Mouse (Mus musculus) spleen, adult 2 months (tissue): ENCODE measurements around the gene Chst12. TPM values are rescaled to one million over a fixed set of nuclear protein-coding genes. Genes with fewer than 3 reads are reported as not detected.
A peak's percentile ranks its signal among the peaks of the same experiment; 100 is the strongest.

Experiments used
- DNase-seq, 2 experiments: peaks; one replicate each; pipeline versions ENCODE4 v3.0.0 to v3.0.0-alpha.2; 2012 to 2021; ENCODE audit warnings: low spot score in 2 of 2, low read depth in 1 of 2
- H3K27ac ChIP-seq: fragments of 200-500 bp; 2 replicates; pipeline ENCODE4 v1.5.1; 2012; ENCODE audit warnings: low read length, inconsistent platforms; ENCODE audit not compliant: insufficient read depth
- H3K27me3 ChIP-seq: fragments of 200-500 bp; 2 replicates; pipeline ENCODE4 v1.6.1; 2012; ENCODE audit warnings: mild to moderate bottlenecking, moderate library complexity, low read length, inconsistent platforms; ENCODE audit not compliant: control insufficient read depth, insufficient read depth
- H3K36me3 ChIP-seq: fragments of 200-500 bp; 2 replicates; pipeline ENCODE4 v1.6.1; 2012; ENCODE audit warnings: mild to moderate bottlenecking, low read length, inconsistent platforms; ENCODE audit not compliant: control insufficient read depth, insufficient read depth
- H3K4me1 ChIP-seq: fragments of 200-500 bp; 2 replicates; pipeline ENCODE4 v1.6.1; 2011; ENCODE audit warnings: inconsistent platforms; ENCODE audit not compliant: control insufficient read depth, insufficient read depth, insufficient read length
- H3K4me3 ChIP-seq: fragments of 200-500 bp; 2 replicates; pipeline ENCODE4 v1.5.1; 2011; ENCODE audit warnings: mild to moderate bottlenecking, inconsistent platforms; ENCODE audit not compliant: insufficient read depth, insufficient read length; ENCODE audit errors: extremely low read depth
- CTCF ChIP-seq: fragments of 200-500 bp; IDR thresholded peaks from 2 replicates; pipeline ENCODE4 v1.5.1; 2011; ENCODE audit warnings: mild to moderate bottlenecking, inconsistent platforms; ENCODE audit not compliant: insufficient read depth, insufficient read length, insufficient replicate concordance; ENCODE audit errors: extremely low read depth
- POLR2A ChIP-seq: fragments of 200-500 bp; IDR thresholded peaks from 2 replicates; pipeline ENCODE4 v1.6.1; 2011; ENCODE audit warnings: low read depth, low read length, inconsistent platforms
- WGBS: fragments of 180-500 bp; shearing (Covaris S2); methylation state at CpG from one replicate; pipeline ENCODE4 v1.1.7; 2018; 5-methylcytosine and 5-hydroxymethylcytosine counted together
- polyA plus RNA-seq: library from polyadenylated mRNA; depleted of rRNA; stranded (reverse); fragments of >200 nt; gene quantifications from 2 replicates; pipeline ENCODE4 v1.2.3, GENCODE M21; 2012

Chst12 gene
- polyA plus RNA-seq, 1 experiment = 28.0 TPM

GRCm38 (mm10) chr5:140507466-140508208 lies 2.3 kb downstream of the Chst12 start:
- H3K27me3 ChIP-seq = no peaks in the 10 kb centered on the region
- no peaks in the 10 kb centered on the region for H3K36me3 ChIP-seq
- TF ChIP-seq POLR2A (no peak), CTCF (no peak)
- H3K4me3 ChIP-seq = no peak overlapping the region
- H3K27ac ChIP-seq = peak overlapping the region; percentile 40
- WGBS = 53% methylated on average over 14 of the region's 14 CpGs
- H3K4me1 ChIP-seq = peaks cover 39% of the 10 kb centered on the region
- DNase-seq = peak in 1 of 2 experiments; percentile 41

- peak overlapping the region; percentile 35 for H3K27ac ChIP-seq
- DNase-seq = peak in 1 of 2 experiments; percentile 34
- no peaks in the 10 kb centered on the region for H3K27me3 ChIP-seq
- no peaks in the 10 kb centered on the region for H3K36me3 ChIP-seq
- TF ChIP-seq CTCF = no peak
- no peak for TF ChIP-seq POLR2A
- H3K4me1 ChIP-seq = peaks cover 34% of the 10 kb centered on the region
- no peak overlapping the region for H3K4me3 ChIP-seq
- 18% methylated on average over 8 of the region's 8 CpGs for WGBS
Measured at GRCm38 (mm10) chr5:140508686-140509085, 3.3 kb downstream of the Chst12 start.

GRCm38 (mm10) chr5:140509204-140509603 lies 3.9 kb downstream of the Chst12 start:
- no peaks in the 10 kb centered on the region for H3K27me3 ChIP-seq
- H3K36me3 ChIP-seq = no peaks in the 10 kb centered on the region
- peak overlapping the region; percentile 35 for H3K27ac ChIP-seq
- TF ChIP-seq CTCF (no peak), POLR2A (no peak)
- no peak overlapping the region for H3K4me3 ChIP-seq
- no peak for DNase-seq
- peaks cover 39% of the 10 kb centered on the region for H3K4me1 ChIP-seq
- WGBS = 45% methylated on average over 9 of the region's 9 CpGs

- no peak overlapping the region for H3K4me3 ChIP-seq
- no peak for DNase-seq
- peaks cover 45% of the 10 kb centered on the region for H3K4me1 ChIP-seq
- H3K27ac ChIP-seq = no peak overlapping the region
- no peaks in the 10 kb centered on the region for H3K36me3 ChIP-seq
- no peaks in the 10 kb centered on the region for H3K27me3 ChIP-seq
- WGBS = 42% methylated on average over 27 of the region's 27 CpGs
- no peak for TF ChIP-seq CTCF
- no peak for TF ChIP-seq POLR2A
Measured at GRCm38 (mm10) chr5:140510012-140511000, 5.0 kb downstream of the Chst12 start.

GRCm38 (mm10) chr5:140513921-140514320 lies 8.6 kb downstream of the Chst12 start:
- WGBS = 52% methylated on average over 8 of the region's 8 CpGs
- Histone ChIP-seq H3K27ac (peak overlapping the region; percentile 47), H3K4me1 (peaks cover 27% of the 10 kb centered on the region), H3K4me3 (no peak overlapping the region), H3K27me3 (no peaks in the 10 kb centered on the region), H3K36me3 (no peaks in the 10 kb centered on the region)
- TF ChIP-seq CTCF (no peak), POLR2A (no peak)
- peak in 1 of 2 experiments; percentile 30 for DNase-seq

GRCm38 (mm10) chr5:140514799-140515486 lies 9.6 kb downstream of the Chst12 start:
- 0 out of 2 replicates have a peak overlapping the region, but pooled peaks have one; percentile 15 for H3K27ac ChIP-seq

More at GRCm38 (mm10) chr5:140514799-140515486, 9.6 kb downstream of the Chst12 start:
- H3K36me3 ChIP-seq = no peaks in the 10 kb centered on the region
- no peak for DNase-seq
- TF ChIP-seq POLR2A (no peak), CTCF (no peak)
- 28% methylated on average over 7 of the region's 7 CpGs for WGBS
- peaks cover 25% of the 10 kb centered on the region for H3K4me1 ChIP-seq
- H3K27me3 ChIP-seq = no peaks in the 10 kb centered on the region
- H3K4me3 ChIP-seq = no peak overlapping the region
